Mouse (Mus musculus) heart, postnatal 0 days (tissue): ENCODE results near the gene Lrrc57. TPM values are rescaled to one million over a fixed set of nuclear protein-coding genes. Genes with fewer than 3 reads are reported as not detected.

Source experiments
- ATAC-seq: fragments of 200-750 bp; cut with Nextera tagmentation; 2 replicates; pipeline ENCODE4 v1.8.0; 2017; ENCODE audit warnings: low read depth, moderate number of reproducible peaks, moderate library complexity; ENCODE audit not compliant: insufficient read depth
- DNase-seq: peaks from one replicate; pipeline ENCODE4 v3.0.0-alpha.2; 2016; ENCODE audit warnings: low spot score
- H3K27ac ChIP-seq: fragments of 300-500 bp; sonication (generic); 2 replicates; pipeline ENCODE4 v1.5.1; 2014; ENCODE audit warnings: low read depth, mild to moderate bottlenecking
- H3K27me3 ChIP-seq: fragments of 300-500 bp; sonication (generic); 2 replicates; pipeline ENCODE4 v1.6.1; 2014; ENCODE audit warnings: low read length, mixed read lengths; ENCODE audit not compliant: control insufficient read depth, insufficient read depth
- H3K36me3 ChIP-seq: fragments of 300-500 bp; sonication (generic); replicated peaks from 2 replicates; pipeline ENCODE4 v1.6.1; 2014; ENCODE audit warnings: low read length, mixed read lengths; ENCODE audit not compliant: control insufficient read depth, insufficient read depth
- H3K4me1 ChIP-seq: fragments of 300-500 bp; sonication (generic); 2 replicates; pipeline ENCODE4 v1.6.1; 2014; ENCODE audit warnings: antibody characterized with exemption; ENCODE audit not compliant: control insufficient read depth, insufficient read depth
- H3K4me2 ChIP-seq: fragments of 300-500 bp; sonication (generic); 2 replicates; pipeline ENCODE4 v1.6.1; 2014; ENCODE audit warnings: low read depth, mild to moderate bottlenecking, low read length, moderate library complexity
- H3K4me3 ChIP-seq: fragments of 300-500 bp; sonication (generic); 2 replicates; pipeline ENCODE4 v1.5.1; 2014; ENCODE audit warnings: low read depth, low read length
- H3K9ac ChIP-seq: fragments of 300-500 bp; sonication (generic); replicated peaks from 2 replicates; pipeline ENCODE4 v1.6.1; 2014; ENCODE audit warnings: low read depth, low read length, mixed read lengths
- H3K9me3 ChIP-seq: fragments of 300-500 bp; sonication (generic); replicated peaks from 2 replicates; pipeline ENCODE4 v1.6.1; 2016; ENCODE audit warnings: low read length; ENCODE audit not compliant: control insufficient read depth
- CTCF ChIP-seq: IDR thresholded peaks from 2 replicates; pipeline ENCODE4 v1.5.1; 2016; ENCODE audit warnings: antibody characterized with exemption, control low read depth, low read depth
- EP300 ChIP-seq: IDR thresholded peaks from 2 replicates; pipeline ENCODE4 v1.6.1; 2016; ENCODE audit warnings: antibody characterized with exemption, low read depth
- WGBS: fragments of 180-500 bp; shearing (Covaris S2); extraction: QIAGEN DNeasy Blood & Tissue Kit; methylation state at CpG from one replicate; pipeline ENCODE4 v1.1.7; 2014; 5-methylcytosine and 5-hydroxymethylcytosine counted together
- polyA plus RNA-seq: library from polyadenylated mRNA; unstranded; fragments of >200 nt; fragmentation: Nextera tagmentation; extraction: Ambion mirVana; gene quantifications from 2 replicates; pipeline ENCODE4 v1.2.1, GENCODE M21; 2015
- total RNA-seq: library from RNA; depleted of rRNA; stranded (reverse); fragments of >200 nt; gene quantifications from 2 replicates; pipeline ENCODE4 v1.2.3, GENCODE M21; 2014; ENCODE audit warnings: low replicate concordance

Lrrc57 gene
- total and polyA plus RNA-seq, 2 experiments from 2014 or later, result 18.0 to 28.3 TPM

DNA sequence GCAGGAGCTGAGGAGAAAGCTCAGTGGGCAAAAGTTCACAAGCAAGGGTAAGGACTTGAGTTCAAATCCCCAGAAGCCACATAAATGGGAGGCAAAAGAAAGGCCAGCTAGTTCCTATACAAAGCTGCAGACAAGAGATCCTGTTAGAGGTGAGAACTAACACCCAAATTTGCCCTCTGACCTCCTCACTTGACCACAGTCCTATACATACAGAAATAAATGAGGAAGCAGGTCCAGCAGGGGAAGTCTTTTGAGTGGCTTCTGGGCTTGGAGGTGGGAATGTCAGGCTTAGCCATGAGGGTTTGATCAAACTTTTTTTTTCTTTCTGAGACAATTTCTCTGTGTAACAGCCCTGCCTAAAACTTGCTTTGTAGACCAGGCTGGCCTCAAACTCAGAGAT is 13.6 kb upstream of the Lrrc57 start:
- no peak overlapping the region for H3K27ac ChIP-seq
- TF ChIP-seq EP300, result no peak
- TF ChIP-seq CTCF, result no peak
- H3K9me3 ChIP-seq, result no peaks in the 10 kb centered on the region
- no peak overlapping the region for H3K4me3 ChIP-seq
- DNase-seq (no peak), ATAC-seq (no peak)
- H3K4me2 ChIP-seq, result no peak overlapping the region
- no peaks in the 10 kb centered on the region for H3K4me1 ChIP-seq
- H3K27me3 ChIP-seq, result no peaks in the 10 kb centered on the region
- no peak overlapping the region for H3K9ac ChIP-seq
- peaks cover 20% of the 10 kb centered on the region for H3K36me3 ChIP-seq

- H3K36me3 ChIP-seq, result peaks cover 46% of the 10 kb centered on the region
- no peaks in the 10 kb centered on the region for H3K9me3 ChIP-seq
- WGBS, result 100% methylated on average over 1 of the region's 1 CpGs
- H3K9ac ChIP-seq, result no peak overlapping the region
- H3K4me1 ChIP-seq, result no peaks in the 10 kb centered on the region
- no peak overlapping the region for H3K4me2 ChIP-seq
- ATAC-seq (no peak), DNase-seq (no peak)
- H3K4me3 ChIP-seq, result no peak overlapping the region
- no peaks in the 10 kb centered on the region for H3K27me3 ChIP-seq
- TF ChIP-seq CTCF (peak; percentile 14), EP300 (no peak)
- no peak overlapping the region for H3K27ac ChIP-seq
Measured at GRCm38 (mm10) chr2:120619538-120619937, 10.2 kb upstream of the Lrrc57 start.

DNA sequence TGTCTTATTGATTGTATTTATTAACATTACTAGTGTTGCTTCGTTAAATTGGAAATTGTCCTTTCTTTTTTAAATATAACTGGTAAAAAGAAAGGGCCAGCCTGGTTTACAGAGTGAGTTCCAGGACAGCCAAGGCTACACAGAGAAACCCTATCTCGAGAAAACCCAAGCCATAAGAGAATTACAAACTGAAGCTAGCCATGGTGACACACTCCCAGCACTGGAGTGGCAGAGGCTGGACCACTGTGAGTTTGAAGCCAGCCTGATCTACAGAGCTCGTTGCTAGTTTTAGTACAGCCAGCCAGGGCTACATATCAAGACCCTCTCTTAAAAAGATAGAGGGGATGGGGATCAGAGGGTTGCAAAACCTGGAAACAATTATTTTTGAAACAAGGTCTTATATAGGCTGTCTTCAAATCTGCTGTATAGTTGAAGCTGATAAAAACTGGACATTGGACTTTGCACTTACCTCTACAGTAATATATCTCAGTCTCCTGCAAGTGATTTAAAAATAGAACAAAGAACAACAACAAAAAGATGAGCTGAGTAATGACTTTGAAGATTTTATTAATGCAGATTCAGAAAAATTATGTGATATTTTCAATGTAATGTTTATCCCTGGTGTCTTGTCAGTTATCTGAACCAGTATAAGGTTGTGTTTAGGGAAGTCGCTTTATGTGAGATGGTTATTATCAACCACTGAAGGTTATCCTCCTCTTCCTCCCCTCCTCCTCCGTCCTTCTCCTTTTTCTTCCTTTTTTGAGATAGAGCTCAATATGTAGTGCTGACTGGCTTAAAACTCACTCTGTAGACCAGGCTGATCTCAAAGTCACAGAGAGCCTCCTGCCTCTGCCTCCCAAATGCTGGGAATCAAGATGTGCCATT is 7.2 kb upstream of the Lrrc57 start:
- TF ChIP-seq CTCF (no peak), EP300 (no peak)
- Histone ChIP-seq H3K27me3 (no peaks in the 10 kb centered on the region), H3K9me3 (no peaks in the 10 kb centered on the region), H3K4me2 (no peak overlapping the region), H3K27ac (no peak overlapping the region), H3K36me3 (peaks cover 61% of the 10 kb centered on the region), H3K4me1 (no peaks in the 10 kb centered on the region), H3K9ac (no peak overlapping the region), H3K4me3 (no peak overlapping the region)
- DNase-seq (no peak), ATAC-seq (no peak)
- 85% methylated on average over 5 of the region's 5 CpGs for WGBS

GRCm38 (mm10) chr2:120606021-120606690 is 3.2 kb downstream of the Lrrc57 start:
- no peak for ATAC-seq
- 61% methylated on average over 6 of the region's 6 CpGs for WGBS
- no peak for TF ChIP-seq EP300
- TF ChIP-seq CTCF, result peak; percentile 47
- Histone ChIP-seq H3K9me3 (no peaks in the 10 kb centered on the region), H3K27ac (no peak overlapping the region), H3K4me1 (peaks cover 5% of the 10 kb centered on the region), H3K36me3 (peaks cover 7% of the 10 kb centered on the region), H3K4me2 (no peak overlapping the region), H3K9ac (no peak overlapping the region), H3K4me3 (no peak overlapping the region), H3K27me3 (no peaks in the 10 kb centered on the region)
- DNase-seq, result no peak

- no peaks in the 10 kb centered on the region for H3K4me1 ChIP-seq
- ATAC-seq (no peak), DNase-seq (no peak)
- H3K36me3 ChIP-seq, result peaks cover 62% of the 10 kb centered on the region
- no peak overlapping the region for H3K27ac ChIP-seq
- H3K4me3 ChIP-seq, result no peak overlapping the region
- H3K4me2 ChIP-seq, result no peak overlapping the region
- no peaks in the 10 kb centered on the region for H3K9me3 ChIP-seq
- H3K27me3 ChIP-seq, result no peaks in the 10 kb centered on the region
- 86% methylated on average over 4 of the region's 4 CpGs for WGBS
- H3K9ac ChIP-seq, result no peak overlapping the region
- TF ChIP-seq EP300, result no peak
- no peak for TF ChIP-seq CTCF
Measured at GRCm38 (mm10) chr2:120599506-120599905, 9.8 kb downstream of the Lrrc57 start.
